In the genomic region with DNA sequence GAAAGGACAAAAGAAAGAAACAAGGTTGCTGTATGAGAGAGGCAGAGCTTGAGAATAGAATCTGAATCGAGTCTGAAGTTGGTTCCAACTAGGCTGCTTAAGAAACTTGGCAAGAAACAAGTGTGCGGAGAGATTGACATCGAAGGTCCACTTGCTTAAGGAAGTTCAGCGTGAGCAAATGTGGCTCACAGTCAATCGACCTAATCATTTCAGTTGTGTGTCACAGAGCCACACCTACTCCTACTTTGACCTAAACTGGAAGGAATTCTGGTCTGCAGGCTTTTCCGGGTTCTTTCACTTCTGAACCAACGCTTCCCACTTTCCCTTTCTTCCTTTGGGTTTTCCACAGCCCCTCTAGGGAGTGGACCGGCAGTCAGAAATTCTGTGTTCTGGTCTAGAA, we compare ENCODE assay signal across 9 mouse cellular contexts.
DNase-seq lines count a peak whose midpoint lies in the region; ATAC-seq lines count a peak whose summit lies in the region.
"Had no signal": no experiment of that assay in that cellular context is flagged by ENCODE, and none has a peak within 500 bp of the region (broad histone marks: within the 10 kb centered on the region; RNA-seq: fewer than 3 reads in every experiment).

No protein-coding gene starts in this region.

- no peaks in the 10 kb centered on the region for H3K36me3 ChIP-seq in lung, embryonic 15.5 days
- H3K36me3 ChIP-seq in heart, embryonic 10.5 days: no peaks in the 10 kb centered on the region
- no peaks in the 10 kb centered on the region for H3K36me3 ChIP-seq in stomach, embryonic 15.5 days

- ATAC-seq in lung, embryonic 15.5 days (ENCODE audit: borderline replicate concordance, extremely low read depth, low FRiP score, low TSS enrichment): no peak
- no peak for ATAC-seq in stomach, embryonic 15.5 days (ENCODE audit: insufficient read depth, low FRiP score, low read depth)
- no peak for ATAC-seq in monocyte, adult 5-6 weeks (replicated peaks; ENCODE audit: insufficient number of reproducible peaks, low FRiP score, low TSS enrichment, poor library complexity, severe bottlenecking)

- H3K27me3 ChIP-seq in lung, embryonic 15.5 days: no peaks in the 10 kb centered on the region
- H3K27me3 ChIP-seq in heart, embryonic 10.5 days (ENCODE audit: insufficient read depth, poor library complexity, severe bottlenecking): no peaks in the 10 kb centered on the region
- no peaks in the 10 kb centered on the region for H3K27me3 ChIP-seq in stomach, embryonic 15.5 days (replicated peaks)
- H3K27me3 ChIP-seq: Patski had no signal

- 52% methylated on average over 8 of the region's 8 CpGs for WGBS in lung, embryonic 15.5 days
- 72% methylated on average over 8 of the region's 8 CpGs for WGBS in heart, embryonic 10.5 days
- 64% methylated on average over 8 of the region's 8 CpGs for WGBS in stomach, embryonic 15.5 days

- H3K4me1 ChIP-seq in lung, embryonic 15.5 days: peaks cover 4% of the 10 kb centered on the region; the same call in 1 of the 2 replicates
- peaks cover 10% of the 10 kb centered on the region; the same call in 1 of the 2 replicates for H3K4me1 ChIP-seq in heart, embryonic 10.5 days
- H3K4me1 ChIP-seq in stomach, embryonic 15.5 days: 0 out of 2 replicates have a peak, but pooled peaks cover 8% of the 10 kb centered on the region

- DNase-seq in lung, postnatal 4 days: no peak
- DNase-seq in heart, embryonic 10.5 days (ENCODE audit: low spot score): peak; percentile 43
- peak; percentile 18 for DNase-seq in kidney, postnatal 10 days
- no peak for DNase-seq in thymus, postnatal 0 days (ENCODE audit: low spot score)
- no peak for DNase-seq in adrenal gland, postnatal 25 days

- no peak overlapping the region for H3K27ac ChIP-seq in lung, embryonic 15.5 days
- peak overlapping the region; percentile 80 for H3K27ac ChIP-seq in heart, embryonic 10.5 days
- peak overlapping the region; percentile 21; the same call in 1 of the 2 replicates for H3K27ac ChIP-seq in stomach, embryonic 15.5 days

- H3K9me3 ChIP-seq in lung, embryonic 15.5 days: no peaks in the 10 kb centered on the region
- H3K9me3 ChIP-seq in heart, embryonic 10.5 days: no peaks in the 10 kb centered on the region
- H3K9me3 ChIP-seq in stomach, embryonic 15.5 days: no peaks in the 10 kb centered on the region

- H3K4me3 ChIP-seq in lung, embryonic 15.5 days: no peak overlapping the region
- no peak overlapping the region for H3K4me3 ChIP-seq in heart, embryonic 10.5 days
- peak overlapping the region; percentile 17 for H3K4me3 ChIP-seq in stomach, embryonic 15.5 days (replicated peaks)

- H3K4me2 ChIP-seq in lung, embryonic 15.5 days: peak overlapping the region; percentile 30; the same call in 1 of the 2 replicates
- peak overlapping the region; percentile 42 for H3K4me2 ChIP-seq in stomach, embryonic 15.5 days

- no peak overlapping the region for H3K9ac ChIP-seq in lung, embryonic 15.5 days
- H3K9ac ChIP-seq in stomach, embryonic 15.5 days: no peak overlapping the region

Comparison
In these comparisons a context has a peak if more than half of its experiments do, and no peak if none do; other contexts are left out.
1. DNase-seq: peak in heart, embryonic 10.5 days (single experiment) and kidney, postnatal 10 days (single experiment); none in lung, postnatal 4 days (0 of 2), thymus, postnatal 0 days (single experiment) and adrenal gland, postnatal 25 days (single experiment).